Mouse (Mus musculus): ENCODE data around the gene Ubl4b. TPM values are rescaled to one million over a fixed set of nuclear protein-coding genes. Genes with fewer than 3 reads are reported as not detected.

Ubl4b gene
- total RNA-seq, 2 experiments from 2014 or later: not detected

- intact Hi-C loops (cut with DNase I): no loop called here
Observed at GRCm38 (mm10) chr3:107571205-107571604, 16.3 kb upstream of the Ubl4b start.

GRCm38 (mm10) chr3:107568721-107569120 is 13.8 kb upstream of the Ubl4b start:
- intact Hi-C loops (cut with DNase I): no loop called here
- no peak for DNase-seq

More at GRCm38 (mm10) chr3:107571205-107571604, 16.3 kb upstream of the Ubl4b start:
- no peak for DNase-seq

GRCm38 (mm10) chr3:107567766-107568165 is 12.9 kb upstream of the Ubl4b start:
- DNase-seq: no peak
- intact Hi-C loops (cut with DNase I): no loop called here

DNA sequence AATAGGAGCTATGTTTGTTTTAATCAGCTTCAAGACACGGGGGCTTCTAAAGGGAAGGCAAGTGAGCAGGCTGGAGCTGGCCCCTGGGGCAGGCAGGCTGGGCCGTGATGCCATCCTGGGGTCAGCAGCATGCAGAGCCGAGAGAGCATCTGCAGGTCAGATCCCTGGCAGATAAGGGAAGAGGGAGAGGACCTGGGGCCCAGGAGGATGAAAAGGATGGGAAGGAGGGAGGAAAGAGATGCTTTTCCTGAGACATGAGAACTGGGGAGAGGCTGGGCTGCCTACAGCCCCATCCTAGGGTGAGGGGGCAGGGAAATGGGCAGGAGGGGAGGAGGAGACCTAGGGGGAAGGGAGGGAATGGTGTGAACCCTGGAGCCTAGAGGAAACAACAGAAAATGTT is 10.5 kb upstream of the Ubl4b start:
- no peak for DNase-seq
- intact Hi-C loops (cut with DNase I): no loop called here

DNA sequence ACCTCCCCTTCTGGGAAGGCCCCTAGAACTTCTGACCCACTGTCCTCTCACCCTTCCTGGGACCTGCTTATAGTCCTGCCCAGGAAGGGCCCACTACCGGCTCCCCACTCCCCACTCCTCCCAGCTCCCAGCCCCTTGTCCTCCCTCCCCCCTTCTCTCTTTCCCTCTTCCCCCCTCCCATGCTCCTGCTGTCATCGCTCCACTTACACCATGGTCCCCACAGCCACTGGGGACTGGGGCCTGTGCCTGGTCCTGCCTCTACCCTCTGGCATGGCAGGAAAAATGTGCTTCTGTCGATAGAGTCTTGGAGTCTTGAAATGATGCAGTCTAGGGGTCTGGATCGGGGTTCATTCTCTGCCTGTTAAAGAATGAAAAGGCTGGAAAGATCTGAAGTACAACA is 9.0 kb upstream of the Ubl4b start:
- intact Hi-C loops (cut with DNase I): no loop called here
- no peak for DNase-seq

- intact Hi-C loops (cut with DNase I): no loop called here
- no peak for DNase-seq
Observed at GRCm38 (mm10) chr3:107562591-107562990, 7.7 kb upstream of the Ubl4b start.

DNA sequence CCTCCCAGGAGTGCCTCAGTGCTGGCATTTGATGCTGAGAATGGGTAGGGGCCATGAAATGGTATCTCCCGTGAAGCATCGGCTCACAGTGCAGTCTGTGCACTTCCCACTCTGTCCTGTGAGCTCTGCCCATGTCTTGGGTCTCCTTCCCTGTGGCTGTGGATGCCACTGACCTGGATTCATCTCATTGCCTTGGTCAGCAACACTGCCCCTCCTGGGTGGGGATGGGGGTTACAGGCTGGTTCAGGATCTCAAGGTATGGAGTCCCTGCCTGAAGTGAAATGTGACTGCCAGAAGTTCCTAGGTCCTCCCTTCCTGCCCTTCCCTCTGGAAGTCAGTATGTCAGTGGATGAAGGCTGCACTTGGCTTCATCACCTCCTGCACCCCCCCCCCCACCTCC is 7.2 kb upstream of the Ubl4b start:
- intact Hi-C loops (cut with DNase I): no loop called here

DNA sequence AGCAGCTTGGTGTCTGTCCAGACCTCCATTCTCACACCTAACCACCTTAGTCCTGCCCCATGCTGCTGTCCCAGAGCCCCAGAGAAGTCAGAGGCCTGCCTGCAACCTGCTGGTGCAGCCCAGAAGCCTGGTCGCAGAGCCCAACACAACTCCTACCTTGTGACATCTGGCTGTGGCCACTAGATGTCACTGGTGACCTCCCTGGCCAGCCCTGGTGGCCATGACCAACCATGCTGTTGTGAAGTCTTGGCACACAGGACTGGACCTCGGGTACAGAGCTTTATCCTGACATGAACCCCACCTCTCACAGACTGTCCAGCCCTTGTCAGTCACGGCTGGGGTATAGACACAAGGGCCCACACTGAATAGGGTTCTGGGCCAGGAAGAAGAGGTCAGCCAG is 4.3 kb upstream of the Ubl4b start:
- intact Hi-C loops (cut with DNase I): loop anchor here (1.0 to 5.0 kb wide), 2 partner anchors 20 to 53 kb away; no protein-coding TSS in a partner anchor

More for the DNA sequence above, 7.2 kb upstream of the Ubl4b start:
- no peak for DNase-seq

GRCm38 (mm10) chr3:107558740-107559139 is 3.9 kb upstream of the Ubl4b start:
- DNase-seq: no peak
- intact Hi-C loops (cut with DNase I): loop anchor here (1.0 to 5.0 kb wide), 2 partner anchors 21 to 54 kb away; no protein-coding TSS in a partner anchor

More for the DNA sequence above, 4.3 kb upstream of the Ubl4b start:
- peak; percentile 75 to 84 for DNase-seq

DNA sequence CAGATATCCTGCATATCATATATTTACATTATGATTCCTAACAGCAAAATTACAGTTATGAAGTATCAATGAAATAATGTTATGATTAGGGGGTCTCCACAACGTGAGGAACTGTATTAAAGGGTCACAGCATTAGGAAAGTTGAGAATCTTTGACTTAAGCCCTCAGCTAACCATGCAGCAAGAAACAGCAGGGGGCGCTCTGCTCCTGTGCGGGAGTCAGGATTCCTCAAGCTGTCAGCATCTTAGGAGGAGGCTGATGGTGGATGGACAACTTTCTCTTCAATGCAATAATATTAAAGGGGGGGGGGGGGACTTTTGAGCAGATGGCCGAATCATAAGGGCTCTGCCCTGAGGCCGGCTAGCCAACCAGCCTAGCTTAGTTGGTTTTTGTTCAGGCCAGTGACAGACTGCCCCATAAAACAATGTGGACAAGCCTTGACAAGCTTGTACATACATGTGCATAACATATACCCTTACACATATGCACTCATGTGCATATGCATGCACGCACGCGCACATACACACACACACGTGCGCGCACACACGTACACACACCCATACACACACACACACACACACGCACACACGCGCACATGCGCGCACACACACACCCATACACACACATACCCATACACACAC is 4.3 kb downstream of the Ubl4b start:
- intact Hi-C loops (cut with DNase I): no loop called here
- peak; percentile 64 to 76 for DNase-seq

DNA sequence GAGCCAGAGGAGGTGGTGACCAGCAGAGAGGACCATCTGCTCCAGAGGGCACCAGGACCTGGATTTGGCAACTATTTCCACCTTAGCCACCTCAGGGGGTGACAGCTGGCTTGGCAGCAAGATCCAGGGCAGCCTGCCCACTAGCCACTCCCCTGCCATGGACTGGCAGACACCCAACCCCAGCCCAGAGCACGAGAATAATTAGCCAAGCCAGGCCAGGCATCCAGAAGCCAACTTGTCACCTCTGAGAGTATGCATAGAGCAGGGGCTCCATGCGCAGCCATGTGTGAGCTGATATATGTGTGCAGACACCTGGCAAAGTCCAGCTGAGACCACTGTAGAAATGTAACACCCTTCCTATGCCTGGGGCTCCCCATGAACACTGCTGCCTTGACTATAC is 7.9 kb downstream of the Ubl4b start:
- DNase-seq: peak; percentile 44 to 63

DNA sequence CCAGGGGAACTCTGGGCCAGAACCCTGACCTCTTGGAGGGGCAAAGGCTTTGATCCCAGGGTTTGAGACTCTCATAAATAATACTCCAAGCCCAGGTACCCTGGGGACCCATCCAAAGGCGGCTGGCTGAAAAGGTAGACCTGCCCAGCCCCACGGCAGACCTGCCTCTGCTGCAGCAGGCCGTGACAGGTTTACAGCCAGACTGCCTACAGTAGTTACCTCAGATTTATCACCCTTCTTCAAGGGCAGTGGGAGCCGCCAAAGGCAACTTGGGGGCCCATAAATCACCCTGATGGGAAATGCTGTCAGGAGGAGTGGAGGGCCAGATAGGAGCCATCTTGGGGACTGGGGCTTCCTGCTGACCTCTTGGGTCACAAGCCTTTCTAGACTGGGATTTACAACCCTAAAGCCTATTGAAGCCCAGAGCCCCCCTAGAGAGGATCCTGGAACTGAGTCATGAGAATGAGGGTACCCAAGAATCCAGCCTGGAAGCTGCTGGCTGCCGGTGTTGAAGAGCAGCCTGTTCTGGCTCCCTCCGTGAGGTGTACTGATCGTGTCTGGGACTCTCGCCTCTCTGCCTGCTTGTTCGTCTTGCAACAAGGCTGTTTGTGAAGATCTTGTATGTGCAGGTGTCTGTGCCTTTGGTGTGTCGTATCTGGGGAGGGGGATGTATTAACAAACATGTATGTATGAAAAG is 9.0 kb downstream of the Ubl4b start:
- intact Hi-C loops (cut with DNase I): no loop called here
- no peak for DNase-seq

More for the DNA sequence above, 7.9 kb downstream of the Ubl4b start:
- intact Hi-C loops (cut with DNase I): no loop called here

DNA sequence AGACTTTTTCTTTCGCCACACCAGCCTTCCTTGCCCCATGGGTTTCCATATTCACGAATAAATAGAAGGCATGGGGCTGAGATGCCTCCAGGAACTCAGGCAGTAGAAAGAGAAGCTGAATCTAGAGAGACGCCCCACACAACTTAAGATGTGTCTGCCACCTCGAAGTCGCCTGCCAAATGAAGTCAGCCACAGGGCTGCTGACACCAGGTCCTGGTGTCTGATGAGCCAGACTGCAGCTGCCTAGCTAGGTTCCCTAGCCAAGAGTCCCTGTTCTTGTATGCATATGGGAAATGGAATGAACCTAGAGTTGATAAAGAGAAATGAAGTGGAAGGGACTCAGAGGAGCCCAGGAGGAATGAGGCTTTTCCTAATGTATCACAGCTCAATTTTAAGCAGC is 9.6 kb downstream of the Ubl4b start:
- intact Hi-C loops (cut with DNase I): no loop called here
- DNase-seq: no peak

- intact Hi-C loops (cut with DNase I): no loop called here
Observed at GRCm38 (mm10) chr3:107543158-107544080, 11.5 kb downstream of the Ubl4b start.

GRCm38 (mm10) chr3:107542584-107542983 is 12.3 kb downstream of the Ubl4b start:
- intact Hi-C loops (cut with DNase I): no loop called here
- no peak for DNase-seq

More at GRCm38 (mm10) chr3:107543158-107544080, 11.5 kb downstream of the Ubl4b start:
- DNase-seq: no peak

GRCm38 (mm10) chr3:107537504-107537889 is 17.4 kb downstream of the Ubl4b start:
- DNase-seq: no peak
- intact Hi-C loops (cut with DNase I): no loop called here

GRCm38 (mm10) chr3:107536810-107537503 is 17.9 kb downstream of the Ubl4b start:
- intact Hi-C loops (cut with DNase I): no loop called here
- DNase-seq: peak in 1 of 2 experiments; percentile 9

DNA sequence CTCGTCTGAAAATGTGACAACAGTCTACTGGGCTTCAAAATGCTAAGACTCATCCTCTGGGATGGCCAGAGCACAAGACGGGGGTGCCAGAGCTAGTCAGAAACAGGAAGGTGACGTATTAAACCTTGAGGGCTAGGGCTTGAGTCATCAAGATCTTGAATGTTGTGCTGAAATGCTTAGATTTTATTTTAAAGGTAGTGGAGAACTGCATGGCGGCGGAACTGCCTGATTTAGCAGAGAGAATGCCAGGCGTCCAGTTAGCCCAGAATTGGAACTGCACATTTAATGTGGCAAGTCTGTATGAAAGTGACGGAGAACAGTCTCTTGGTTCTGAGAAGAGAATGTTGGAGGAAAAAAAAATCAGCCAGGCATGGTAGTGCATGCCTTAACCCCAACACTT is 19.9 kb downstream of the Ubl4b start:
- DNase-seq: no peak
- intact Hi-C loops (cut with DNase I): no loop called here

GRCm38 (mm10) chr3:107533532-107533931 is 21.3 kb downstream of the Ubl4b start:
- intact Hi-C loops (cut with DNase I): no loop called here

GRCm38 (mm10) chr3:107530581-107530980 is 24.3 kb downstream of the Ubl4b start:
- no peak for DNase-seq
- intact Hi-C loops (cut with DNase I): no loop called here

More at GRCm38 (mm10) chr3:107533532-107533931, 21.3 kb downstream of the Ubl4b start:
- no peak for DNase-seq

All from heart, postnatal 14 days (tissue).